Mouse (Mus musculus) hindbrain, embryonic 14.5 days (tissue): ENCODE results near the gene Rora. TPM values are rescaled to one million over a fixed set of nuclear protein-coding genes. Genes with fewer than 3 reads are reported as not detected.

ENCODE experiments used
- ATAC-seq: fragments of 200-750 bp; cut with Nextera tagmentation; 2 replicates; pipeline ENCODE4 v1.8.0; 2017; ENCODE audit warnings: moderate number of reproducible peaks, mild to moderate bottlenecking, moderate TSS enrichment, moderate library complexity; ENCODE audit not compliant: low FRiP score
- DNase-seq: peaks from one replicate; pipeline ENCODE4 v3.0.0-alpha.2; 2015; ENCODE audit warnings: low spot score
- H3K27ac ChIP-seq: fragments of 300-500 bp; sonication (generic); 2 replicates; pipeline ENCODE4 v1.5.1; 2014; ENCODE audit warnings: mild to moderate bottlenecking, moderate library complexity
- H3K27me3 ChIP-seq: fragments of 300-500 bp; sonication (generic); 2 replicates; pipeline ENCODE4 v1.6.1; 2014; ENCODE audit warnings: mild to moderate bottlenecking, low read length, mixed read lengths; ENCODE audit not compliant: control insufficient read depth, insufficient read depth
- H3K36me3 ChIP-seq: fragments of 300-500 bp; sonication (generic); replicated peaks from 2 replicates; pipeline ENCODE4 v1.6.1; 2014; ENCODE audit not compliant: control insufficient read depth, insufficient read depth
- H3K4me1 ChIP-seq: fragments of 300-500 bp; sonication (generic); replicated peaks from 2 replicates; pipeline ENCODE4 v1.6.1; 2014; ENCODE audit warnings: antibody characterized with exemption, low read length, mixed read lengths; ENCODE audit not compliant: control insufficient read depth, insufficient read depth
- H3K4me2 ChIP-seq: fragments of 300-500 bp; sonication (generic); replicated peaks from 2 replicates; pipeline ENCODE4 v1.6.1; 2014; ENCODE audit warnings: mild to moderate bottlenecking, moderate library complexity
- H3K4me3 ChIP-seq: fragments of 300-500 bp; sonication (generic); replicated peaks from 2 replicates; pipeline ENCODE4 v1.5.1; 2014; ENCODE audit warnings: mild to moderate bottlenecking, low read length
- H3K9ac ChIP-seq: fragments of 300-500 bp; sonication (generic); 2 replicates; pipeline ENCODE4 v1.6.1; 2014
- H3K9me3 ChIP-seq: fragments of 300-500 bp; sonication (generic); 2 replicates; pipeline ENCODE4 v1.6.1; 2016; ENCODE audit warnings: low read length; ENCODE audit not compliant: control insufficient read depth
- whole genome bisulfite sequencing: fragments of 180-500 bp; shearing (Covaris S2); extraction: QIAGEN DNeasy Blood & Tissue Kit; methylation state at CpG from one replicate; pipeline ENCODE4 v1.1.7; 2014; 5-methylcytosine and 5-hydroxymethylcytosine counted together
- polyA plus RNA-seq: library from polyadenylated mRNA; unstranded; fragments of >200 nt; fragmentation: Nextera tagmentation; extraction: Ambion mirVana; gene quantifications from 2 replicates; pipeline ENCODE4 v1.2.1, GENCODE M21; 2014

Rora gene
- polyA plus RNA-seq, 1 experiment from 2014 or later, result 22.0 TPM

GRCm38 (mm10) chr9:69304492-69304891, 650.9 kb downstream of the Rora start:
- Histone ChIP-seq H3K27me3 (0 out of 2 replicates have a peak, but pooled peaks cover 9% of the 10 kb centered on the region), H3K9ac (no peak overlapping the region), H3K9me3 (no peaks in the 10 kb centered on the region), H3K4me1 (peaks cover 36% of the 10 kb centered on the region), H3K4me2 (no peak overlapping the region), H3K27ac (no peak overlapping the region), H3K4me3 (no peak overlapping the region), H3K36me3 (no peaks in the 10 kb centered on the region)
- WGBS, result 79% methylated on average over 10 of the region's 10 CpGs
- DNase-seq (no peak), ATAC-seq (no peak)

- Histone ChIP-seq H3K4me2 (no peak overlapping the region), H3K27ac (no peak overlapping the region), H3K4me1 (peaks cover 36% of the 10 kb centered on the region), H3K36me3 (no peaks in the 10 kb centered on the region), H3K9me3 (no peaks in the 10 kb centered on the region), H3K9ac (no peak overlapping the region), H3K4me3 (no peak overlapping the region), H3K27me3 (0 out of 2 replicates have a peak, but pooled peaks cover 9% of the 10 kb centered on the region)
- DNase-seq, result no peak
- 65% methylated on average over 3 of the region's 3 CpGs for WGBS
- no peak for ATAC-seq
These were observed 651.4 kb downstream of the Rora start for GRCm38 (mm10) chr9:69304991-69305390.

- no peak overlapping the region for H3K4me2 ChIP-seq
- no peaks in the 10 kb centered on the region for H3K9me3 ChIP-seq
- 0 out of 2 replicates have a peak, but pooled peaks cover 2% of the 10 kb centered on the region for H3K27me3 ChIP-seq
- 80% methylated on average over 9 of the region's 9 CpGs for WGBS
- no peak for DNase-seq
- no peak overlapping the region for H3K4me3 ChIP-seq
- no peak for ATAC-seq
- no peak overlapping the region for H3K9ac ChIP-seq
- H3K4me1 ChIP-seq, result peaks cover 24% of the 10 kb centered on the region
- no peaks in the 10 kb centered on the region for H3K36me3 ChIP-seq
- H3K27ac ChIP-seq, result no peak overlapping the region
These were observed 653.3 kb downstream of the Rora start for GRCm38 (mm10) chr9:69306734-69307528.

- Histone ChIP-seq H3K36me3 (no peaks in the 10 kb centered on the region), H3K9ac (no peak overlapping the region), H3K27ac (no peak overlapping the region), H3K9me3 (no peaks in the 10 kb centered on the region), H3K4me3 (no peak overlapping the region), H3K4me2 (no peak overlapping the region), H3K27me3 (no peaks in the 10 kb centered on the region), H3K4me1 (peaks cover 16% of the 10 kb centered on the region)
- 93% methylated on average over 11 of the region's 11 CpGs for WGBS
- ATAC-seq (no peak), DNase-seq (no peak)
These were observed 654.4 kb downstream of the Rora start for GRCm38 (mm10) chr9:69307974-69308373.

GRCm38 (mm10) chr9:69310524-69310923, 656.9 kb downstream of the Rora start:
- Histone ChIP-seq H3K9me3 (no peaks in the 10 kb centered on the region), H3K27ac (no peak overlapping the region), H3K4me1 (peaks cover 10% of the 10 kb centered on the region), H3K27me3 (no peaks in the 10 kb centered on the region), H3K4me2 (no peak overlapping the region), H3K36me3 (no peaks in the 10 kb centered on the region), H3K4me3 (no peak overlapping the region), H3K9ac (no peak overlapping the region)
- 66% methylated on average over 12 of the region's 12 CpGs for WGBS
- ATAC-seq (no peak), DNase-seq (no peak)

GRCm38 (mm10) chr9:69313297-69313696, 659.7 kb downstream of the Rora start:
- Histone ChIP-seq H3K9ac (no peak overlapping the region), H3K4me1 (no peaks in the 10 kb centered on the region), H3K36me3 (no peaks in the 10 kb centered on the region), H3K27me3 (no peaks in the 10 kb centered on the region), H3K27ac (no peak overlapping the region), H3K4me2 (no peak overlapping the region), H3K4me3 (no peak overlapping the region), H3K9me3 (no peaks in the 10 kb centered on the region)
- WGBS, result 83% methylated on average over 3 of the region's 3 CpGs
- ATAC-seq, result no peak
- DNase-seq, result no peak

GRCm38 (mm10) chr9:69314451-69315210, 661.0 kb downstream of the Rora start:
- DNase-seq (no peak), ATAC-seq (no peak)
- Histone ChIP-seq H3K9ac (no peak overlapping the region), H3K4me2 (no peak overlapping the region), H3K4me3 (no peak overlapping the region), H3K36me3 (no peaks in the 10 kb centered on the region), H3K27me3 (no peaks in the 10 kb centered on the region), H3K9me3 (no peaks in the 10 kb centered on the region), H3K27ac (no peak overlapping the region), H3K4me1 (no peaks in the 10 kb centered on the region)
- WGBS, result 84% methylated on average over 9 of the region's 9 CpGs

GRCm38 (mm10) chr9:69317527-69318115, 664.0 kb downstream of the Rora start:
- Histone ChIP-seq H3K36me3 (no peaks in the 10 kb centered on the region), H3K4me1 (no peaks in the 10 kb centered on the region), H3K9me3 (no peaks in the 10 kb centered on the region), H3K9ac (no peak overlapping the region), H3K27me3 (no peaks in the 10 kb centered on the region), H3K27ac (no peak overlapping the region), H3K4me3 (no peak overlapping the region), H3K4me2 (no peak overlapping the region)
- ATAC-seq (no peak), DNase-seq (no peak)
- WGBS, result 62% methylated on average over 3 of the region's 3 CpGs

- no peaks in the 10 kb centered on the region for H3K4me1 ChIP-seq
- H3K9me3 ChIP-seq, result no peaks in the 10 kb centered on the region
- no peaks in the 10 kb centered on the region for H3K27me3 ChIP-seq
- H3K27ac ChIP-seq, result no peak overlapping the region
- DNase-seq (no peak), ATAC-seq (no peak)
- no peak overlapping the region for H3K9ac ChIP-seq
- WGBS, result 91% methylated on average over 6 of the region's 6 CpGs
- H3K36me3 ChIP-seq, result no peaks in the 10 kb centered on the region
- H3K4me2 ChIP-seq, result no peak overlapping the region
- H3K4me3 ChIP-seq, result no peak overlapping the region
These were observed 665.8 kb downstream of the Rora start for GRCm38 (mm10) chr9:69319434-69319833.
